Mouse (Mus musculus): ENCODE data around the gene Prrxl1.

Gene Prrxl1

GRCm38 (mm10) chr14:32628584-32628983, 29.4 kb downstream of the Prrxl1 start:
- no peak for DNase-seq

GRCm38 (mm10) chr14:32632908-32633600, 33.8 kb downstream of the Prrxl1 start:
- no peak for DNase-seq

DNA sequence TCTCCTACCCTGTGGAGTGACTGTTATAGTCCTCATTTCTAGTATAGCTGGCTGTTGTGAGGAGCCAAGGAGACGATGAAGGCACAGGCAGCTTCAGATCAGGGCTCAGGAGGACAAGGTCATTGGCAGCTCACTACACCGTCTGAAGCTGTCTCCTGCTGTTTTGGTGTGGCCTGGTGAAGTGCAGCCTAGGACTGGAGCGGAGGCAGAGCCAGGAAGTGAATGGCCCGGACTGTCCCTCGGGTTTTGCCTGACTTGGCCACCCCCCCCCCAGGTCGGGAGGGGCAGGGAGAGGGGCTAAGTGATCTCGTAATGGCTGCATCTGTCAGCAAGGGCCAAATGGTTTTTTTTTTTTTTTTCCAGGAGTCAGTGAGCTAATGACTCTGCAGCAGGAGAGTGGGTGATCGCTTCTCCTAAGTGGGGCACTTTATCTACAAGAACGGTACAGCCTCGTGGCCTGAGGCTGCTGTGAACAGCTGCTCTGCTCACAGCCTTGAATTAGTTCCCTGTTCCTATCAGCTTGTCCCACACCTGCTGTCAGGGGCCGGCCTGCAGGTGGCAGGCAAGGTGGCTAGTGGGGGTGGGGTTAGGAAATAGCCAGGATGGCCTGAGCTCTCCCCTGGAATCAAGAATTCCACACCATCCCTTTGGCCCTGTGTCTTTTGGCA, 34.9 kb downstream of the Prrxl1 start:
- DNase-seq: no peak

DNA sequence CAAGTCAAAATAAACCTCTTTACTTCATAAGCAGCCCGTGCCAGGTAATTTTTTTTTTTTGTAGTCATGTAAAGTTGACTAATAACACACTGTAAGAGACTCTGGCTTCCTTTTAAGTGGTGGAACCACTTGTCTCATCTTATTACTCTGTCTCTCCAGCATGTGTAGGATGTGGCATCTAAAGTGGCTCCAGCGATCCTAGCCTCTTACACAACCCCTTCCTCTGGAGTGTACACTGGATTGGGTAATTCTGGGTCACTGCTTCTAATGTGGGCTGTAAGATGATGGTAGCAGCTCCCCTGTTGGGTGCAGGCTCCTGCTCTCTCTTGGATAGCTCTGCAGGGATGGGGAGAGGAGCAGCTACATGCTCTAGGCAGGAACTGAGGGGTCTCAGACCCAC, 39.3 kb downstream of the Prrxl1 start:
- no peak for DNase-seq

GRCm38 (mm10) chr14:32659781-32660180, 60.6 kb downstream of the Prrxl1 start:
- no peak for DNase-seq

- DNase-seq: no peak
Observed at GRCm38 (mm10) chr14:32663099-32663498, 63.9 kb downstream of the Prrxl1 start.

DNA sequence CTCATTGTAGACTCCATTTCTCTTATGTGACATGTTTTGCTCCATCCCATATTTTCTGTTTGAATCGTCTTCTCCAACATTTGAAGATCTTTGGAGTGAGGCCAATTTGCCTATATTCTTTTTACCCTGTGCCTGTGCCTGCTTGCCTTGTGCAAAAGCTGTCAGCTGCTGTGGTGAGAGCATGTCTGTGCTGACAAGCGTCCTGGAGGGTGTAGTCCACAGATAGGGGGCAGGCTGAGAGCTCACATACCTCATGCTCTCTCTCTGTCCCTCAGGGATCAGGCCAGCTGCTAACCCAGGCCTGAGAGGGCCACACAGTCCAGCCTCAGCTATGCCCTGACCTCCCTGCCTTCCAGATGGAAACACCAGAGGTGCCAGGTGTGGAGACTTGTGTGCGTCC, 74.0 kb downstream of the Prrxl1 start:
- DNase-seq: no peak

DNA sequence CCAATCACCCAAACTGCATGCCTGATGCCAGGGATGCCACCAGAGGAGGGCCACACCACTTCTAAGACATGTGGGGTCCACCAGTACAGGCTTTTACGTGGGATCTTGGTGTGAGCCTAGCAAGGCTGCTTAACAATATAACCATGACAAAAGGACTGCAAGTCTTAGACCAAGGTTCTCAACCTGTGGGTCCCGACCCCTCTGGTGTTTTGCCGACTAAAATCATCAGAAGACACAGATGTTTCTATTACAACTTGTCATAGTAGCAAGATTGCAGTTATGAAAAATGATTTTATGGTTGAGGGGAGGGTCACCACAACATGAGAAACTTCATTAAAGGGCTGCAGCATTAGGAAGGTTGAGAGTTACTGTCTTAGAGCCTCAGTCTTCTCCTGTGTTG, 79.4 kb downstream of the Prrxl1 start:
- DNase-seq: no peak

- DNase-seq: no peak
Observed at GRCm38 (mm10) chr14:32681603-32682002, 82.4 kb downstream of the Prrxl1 start.

DNA sequence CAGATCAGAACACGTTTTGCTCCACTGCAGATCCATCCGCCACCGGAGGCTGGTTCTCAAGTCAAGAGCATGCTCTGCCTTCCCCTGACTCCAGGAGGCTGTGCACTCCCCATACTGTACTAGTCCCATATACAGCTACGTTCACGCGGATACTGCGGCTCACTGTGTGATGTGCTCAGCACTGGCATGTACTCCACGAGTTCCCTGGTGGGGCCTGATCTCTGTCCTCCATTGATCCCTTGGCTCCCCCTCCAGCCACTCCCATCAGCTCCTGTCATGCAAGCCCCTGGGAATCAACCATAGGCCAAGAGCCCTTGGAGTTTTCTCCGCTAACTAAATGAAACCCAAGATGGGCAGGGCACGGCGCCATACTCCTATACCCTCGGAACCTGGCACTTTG, 83.3 kb downstream of the Prrxl1 start:
- no peak for DNase-seq

- peak; percentile 26 to 59 for DNase-seq
Observed at GRCm38 (mm10) chr14:32683251-32683838, 84.1 kb downstream of the Prrxl1 start.

DNA sequence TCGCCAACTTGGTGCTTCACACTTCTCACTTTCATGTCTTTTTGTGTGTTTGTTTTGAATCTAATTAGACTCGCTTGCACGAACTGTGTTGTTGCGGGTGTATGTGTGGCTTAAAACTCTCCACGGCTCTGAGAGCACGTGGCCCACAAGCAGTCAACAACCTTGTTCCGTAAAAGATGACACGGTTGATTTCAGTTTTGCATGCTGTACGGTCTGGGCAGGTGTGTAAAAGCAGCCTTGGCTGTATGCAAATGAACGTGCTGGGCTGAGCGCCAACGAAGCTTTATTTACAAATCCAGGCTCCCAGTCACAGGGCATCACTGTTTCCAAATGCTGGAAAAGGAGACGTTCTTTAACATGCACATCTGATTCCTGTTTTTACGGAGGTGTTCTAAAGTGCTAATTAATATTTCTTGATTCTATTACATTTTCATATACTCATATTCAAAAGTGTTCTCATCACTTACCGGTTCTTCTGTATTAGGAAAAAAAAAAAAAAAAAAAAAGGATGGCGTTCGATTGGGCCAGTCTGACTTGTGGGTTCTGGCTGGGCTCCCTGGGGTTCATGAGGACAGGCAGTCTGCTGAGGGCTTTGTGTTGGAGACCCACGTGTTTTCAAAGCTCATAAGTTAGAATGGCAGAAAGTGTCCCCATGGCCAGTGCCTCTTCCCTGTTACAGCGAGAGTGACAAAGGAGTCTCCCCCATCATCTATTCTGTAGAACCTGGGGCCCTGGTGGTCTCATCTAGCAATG, 85.0 kb downstream of the Prrxl1 start:
- peak; percentile 35 to 60 for DNase-seq

DNA sequence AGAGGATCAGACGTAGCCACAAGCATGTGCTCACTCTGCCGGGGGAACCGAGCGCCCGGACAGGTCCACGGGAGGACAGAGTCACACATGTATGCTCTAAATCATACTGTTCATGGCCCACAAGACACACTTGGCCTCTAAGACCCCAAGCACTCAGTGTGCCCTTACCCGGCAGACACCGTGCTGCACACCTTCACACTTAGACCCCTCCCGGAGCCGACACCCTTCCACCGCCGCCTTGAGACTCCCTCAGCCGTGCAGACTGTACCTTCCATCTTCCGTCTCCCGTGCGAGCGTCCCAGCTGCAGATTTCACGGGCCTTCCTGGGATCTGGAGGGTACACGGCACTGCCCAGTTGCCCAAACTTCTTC, 85.5 kb downstream of the Prrxl1 start:
- DNase-seq: no peak

DNA sequence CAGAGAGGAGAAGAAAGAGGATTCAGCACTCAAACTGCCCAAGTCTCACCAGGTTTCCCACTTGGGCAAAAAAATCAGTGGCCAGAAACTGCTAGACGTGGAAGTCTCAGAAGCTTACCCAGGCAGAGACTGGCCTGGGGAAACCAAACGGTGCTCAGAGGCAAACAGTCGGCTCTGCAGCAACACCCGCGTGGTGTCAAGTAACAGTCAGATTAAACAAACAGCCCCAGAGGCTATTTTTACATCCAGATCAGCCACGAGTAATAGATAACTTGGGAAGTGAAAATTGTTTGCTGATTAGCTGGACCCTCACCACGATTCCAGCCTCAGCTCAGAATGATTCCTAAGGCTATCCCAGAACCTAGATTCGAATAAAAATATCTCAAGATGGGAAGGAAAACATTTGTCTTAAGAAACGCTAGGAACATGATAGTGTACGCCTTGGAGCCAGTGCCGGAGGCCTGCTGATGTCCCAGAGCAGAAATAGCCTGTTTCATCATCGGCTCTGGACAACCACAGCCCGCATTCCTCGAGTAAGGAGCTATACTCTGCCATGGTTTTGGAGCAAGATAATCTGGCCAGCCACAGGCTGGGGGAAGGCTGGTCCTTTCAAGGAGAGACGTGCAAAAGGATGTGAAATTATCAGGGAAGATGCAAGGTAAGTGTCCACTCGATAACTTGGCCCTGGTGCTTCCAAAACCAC, 86.1 kb downstream of the Prrxl1 start, which contains the start of gene 3425401B19Rik:
Gene 3425401B19Rik (minus strand): TSS at position 170 of the 703 bp plus-strand sequence.
- DNase-seq: no peak

DNA sequence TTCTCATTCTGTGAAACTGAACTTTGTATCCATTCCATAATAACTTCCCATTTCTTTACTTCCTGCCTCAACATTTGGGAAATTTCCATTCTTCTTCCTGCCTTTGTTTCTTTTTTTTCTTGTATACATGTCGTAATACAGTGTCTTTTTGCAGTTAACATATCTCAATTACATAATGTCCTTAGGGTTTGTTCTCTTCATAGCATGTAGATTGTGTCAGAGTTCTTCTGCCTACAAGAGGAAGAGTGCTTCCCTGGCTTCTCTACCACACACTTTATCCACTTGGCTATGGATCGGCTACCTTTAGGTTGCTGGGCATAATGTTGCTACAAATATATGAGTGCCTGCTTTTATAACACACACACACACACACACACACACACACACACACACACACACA, 96.7 kb downstream of the Prrxl1 start:
- no peak for DNase-seq

- DNase-seq: no peak
Observed at GRCm38 (mm10) chr14:32696344-32696743, 97.1 kb downstream of the Prrxl1 start.

DNA sequence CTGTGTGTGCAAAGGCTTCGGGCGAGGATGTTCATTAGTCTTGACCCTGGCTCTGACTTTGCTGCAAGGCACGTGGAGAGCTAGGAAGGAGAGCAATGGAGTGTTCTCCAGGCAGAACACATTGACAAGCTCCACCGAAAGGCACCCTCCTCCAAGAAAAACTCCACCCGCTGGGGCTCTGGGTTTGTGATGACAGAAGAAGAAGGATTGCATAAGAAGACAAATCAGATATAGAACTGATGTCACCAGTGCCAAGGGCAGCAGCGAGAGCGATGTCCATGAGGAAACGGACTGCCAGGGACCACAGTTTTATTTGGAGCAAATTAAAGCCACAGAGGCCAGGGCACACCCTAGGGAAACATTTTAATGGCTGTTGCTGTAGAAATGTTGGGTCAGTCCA, 98.6 kb downstream of the Prrxl1 start:
- no peak for DNase-seq

GRCm38 (mm10) chr14:32698556-32698955, 99.3 kb downstream of the Prrxl1 start:
- DNase-seq: no peak

Measured in kidney, postnatal 36 days (tissue).